ENCODE assay signal across 28 mouse cellular contexts in genomic region chr1:91137036-91137435, GRCm38 (mm10). TPM values are rescaled to one million over a fixed set of nuclear protein-coding genes. Genes with fewer than 3 reads are reported as not detected.
DNase-seq lines count a peak whose midpoint lies in the region; ATAC-seq and TF ChIP-seq lines count a peak whose summit lies in the region.
"Had no signal": no experiment of that assay in that cellular context is flagged by ENCODE, and none has a peak within 500 bp of the region (broad histone marks: within the 10 kb centered on the region; RNA-seq: fewer than 3 reads in every experiment).

No protein-coding gene starts in this region.

- TF ChIP-seq EP300 in ES-Bruce4 (IDR thresholded peaks at IDR 0.05; ENCODE audit: insufficient read depth, low read depth, low read length) = no peak
- no peak for TF ChIP-seq EP300 in stomach, postnatal 0 days (optimal IDR thresholded peaks at IDR 0.05)

- no peak for TF ChIP-seq CTCF in ES-Bruce4 (IDR thresholded peaks at IDR 0.05; ENCODE audit: low read depth, low read length)
- no peak for TF ChIP-seq CTCF in stomach, postnatal 0 days (IDR thresholded peaks at IDR 0.05; ENCODE audit: low read depth)

- no peak for TF ChIP-seq POLR2A in ES-Bruce4 (IDR thresholded peaks at IDR 0.05; ENCODE audit: insufficient read depth, low read length)

- intact Hi-C loops in heart, postnatal 14 days (cut with DNase I) = loop anchor here (1.0 kb wide), 1 partner anchor 8 kb away; no protein-coding TSS in a partner anchor

- peak; percentile 52 for DNase-seq in heart, embryonic 10.5 days (ENCODE audit: low spot score)
- DNase-seq in heart, postnatal 14 days = no peak
- peak; percentile 2 for DNase-seq in induced T-regulatory cell, adult 2 months (ENCODE audit: low read depth)
- peak; percentile 11 for DNase-seq in stomach, postnatal 0 days (ENCODE audit: low spot score)
- no peak for DNase-seq in lung, postnatal 14 days
- no peak for DNase-seq in layer of hippocampus, adult 11-12 months (ENCODE audit: low spot score)
- DNase-seq: adrenal gland, adult 8-10 months; adrenal gland, postnatal 14 days; adrenal gland, postnatal 36 days; cerebellum, adult 18-20 months; cerebellum, adult 8-10 months; cerebellum, adult 9-11 months; cerebellum, postnatal 14 days; cerebellum, postnatal 36 days; embryo, embryonic 11 days had no signal

- no peaks in the 10 kb centered on the region for H3K4me1 ChIP-seq in heart, embryonic 10.5 days
- H3K4me1 ChIP-seq in ES-Bruce4 (ENCODE audit: control insufficient read depth, insufficient read depth, low read length) = peaks cover 4% of the 10 kb centered on the region
- H3K4me1 ChIP-seq in stomach, postnatal 0 days (replicated peaks; ENCODE audit: control insufficient read depth, insufficient read depth) = no peaks in the 10 kb centered on the region
- H3K4me1 ChIP-seq: embryonic facial prominence, embryonic 13.5 days; embryonic facial prominence, embryonic 15.5 days; forebrain, embryonic 12.5 days had no signal

- H3K27me3 ChIP-seq in heart, embryonic 10.5 days (ENCODE audit: insufficient read depth, poor library complexity, severe bottlenecking) = no peaks in the 10 kb centered on the region
- no peaks in the 10 kb centered on the region for H3K27me3 ChIP-seq in ES-Bruce4 (ENCODE audit: control insufficient read depth, insufficient read depth, low read length, poor library complexity, severe bottlenecking)
- no peaks in the 10 kb centered on the region for H3K27me3 ChIP-seq in stomach, postnatal 0 days (ENCODE audit: control insufficient read depth, insufficient read depth, low read length)
- H3K27me3 ChIP-seq: embryonic facial prominence, embryonic 13.5 days; embryonic facial prominence, embryonic 15.5 days; forebrain, embryonic 12.5 days; Patski had no signal

- H3K4me2 ChIP-seq in stomach, postnatal 0 days (replicated peaks; ENCODE audit: low read depth) = no peak overlapping the region
- H3K4me2 ChIP-seq: embryonic facial prominence, embryonic 13.5 days; embryonic facial prominence, embryonic 15.5 days; forebrain, embryonic 12.5 days had no signal

- H3K36me3 ChIP-seq in heart, embryonic 10.5 days = no peaks in the 10 kb centered on the region
- no peaks in the 10 kb centered on the region for H3K36me3 ChIP-seq in ES-Bruce4 (ENCODE audit: control insufficient read depth, insufficient read depth, low read length, poor library complexity, severe bottlenecking)
- H3K36me3 ChIP-seq in stomach, postnatal 0 days (ENCODE audit: control insufficient read depth, insufficient read depth, low read length) = no peaks in the 10 kb centered on the region
- H3K36me3 ChIP-seq: embryonic facial prominence, embryonic 13.5 days; embryonic facial prominence, embryonic 15.5 days; forebrain, embryonic 10.5 days; forebrain, embryonic 12.5 days; G1E had no signal

- no peak overlapping the region for H3K4me3 ChIP-seq in heart, embryonic 10.5 days
- H3K4me3 ChIP-seq in ES-Bruce4 (ENCODE audit: low read depth, low read length) = no peak overlapping the region
- no peak overlapping the region for H3K4me3 ChIP-seq in stomach, postnatal 0 days (ENCODE audit: low read depth, low read length)
- H3K4me3 ChIP-seq: embryonic facial prominence, embryonic 13.5 days; embryonic facial prominence, embryonic 15.5 days; erythroblast, embryonic 14.5 days; forebrain, embryonic 10.5 days; forebrain, embryonic 12.5 days had no signal

- WGBS in heart, embryonic 10.5 days = 69% methylated on average over 2 of the region's 2 CpGs
- WGBS in stomach, postnatal 0 days = 79% methylated on average over 2 of the region's 2 CpGs

- no peaks in the 10 kb centered on the region for H3K9me3 ChIP-seq in heart, embryonic 10.5 days
- H3K9me3 ChIP-seq in ES-Bruce4 (replicated peaks; ENCODE audit: control insufficient read depth, insufficient read depth, low read length, poor library complexity, severe bottlenecking) = no peaks in the 10 kb centered on the region
- H3K9me3 ChIP-seq in stomach, postnatal 0 days (ENCODE audit: control insufficient read depth, low read length) = no peaks in the 10 kb centered on the region
- H3K9me3 ChIP-seq: embryonic facial prominence, embryonic 13.5 days; embryonic facial prominence, embryonic 15.5 days; forebrain, embryonic 10.5 days; forebrain, embryonic 12.5 days had no signal

- no peak overlapping the region for H3K27ac ChIP-seq in heart, embryonic 10.5 days
- peak overlapping the region; percentile 96 for H3K27ac ChIP-seq in ES-Bruce4 (ENCODE audit: insufficient read depth, low read length)
- no peak overlapping the region for H3K27ac ChIP-seq in stomach, postnatal 0 days (replicated peaks)
- H3K27ac ChIP-seq: embryonic facial prominence, embryonic 13.5 days; embryonic facial prominence, embryonic 15.5 days; forebrain, embryonic 10.5 days; forebrain, embryonic 12.5 days had no signal

- no peak for ATAC-seq in stomach, postnatal 0 days (ENCODE audit: low FRiP score, low TSS enrichment)
- ATAC-seq: activated CD4-positive, CD25-positive, alpha-beta regulatory T cell, adult 4 months; forebrain, embryonic 14.5 days; forebrain, embryonic 16.5 days; Patski had no signal

- H3K9ac ChIP-seq in ES-Bruce4 (ENCODE audit: low read depth, poor library complexity, severe bottlenecking) = no peak overlapping the region
- no peak overlapping the region for H3K9ac ChIP-seq in stomach, postnatal 0 days (ENCODE audit: low read length)
- H3K9ac ChIP-seq: embryonic facial prominence, embryonic 13.5 days; embryonic facial prominence, embryonic 15.5 days; forebrain, embryonic 12.5 days had no signal

RNA-seq across cellular contexts. Expression of gene Rbm44, which starts 7.9 kb away (rescaled TPM):
- 1.3 and 2.9 TPM in 2 replicates for polyA plus RNA-seq in heart, embryonic 10.5 days (2016; fragmentation: Nextera tagmentation; extraction: Ambion mirVana)
- total RNA-seq in heart, postnatal 14 days (2021) = under 1 TPM; 0.10 to 0.12 TPM
- polyA plus RNA-seq in ES-Bruce4 (2011; ENCODE audit: insufficient read depth, insufficient read length, low read depth, missing spikeins) = 8.3 and 11.9 TPM in 2 replicates
- 0.15 and 0.24 TPM in 2 replicates for polyA plus RNA-seq in stomach, postnatal 0 days (2015; fragmentation: Nextera tagmentation; extraction: Ambion mirVana)
- total RNA-seq: adrenal gland, adult 18-20 months; adrenal gland, adult 8-10 months; adrenal gland, postnatal 14 days; adrenal gland, postnatal 36 days had no signal
- polyA plus RNA-seq: C2C12; erythroblast, embryonic 14.5 days; G1E had no signal

RNA-seq across cellular contexts. Expression of gene Ramp1, which starts 42.6 kb away (rescaled TPM):
- polyA plus RNA-seq in heart, embryonic 10.5 days (2016; fragmentation: Nextera tagmentation; extraction: Ambion mirVana) = 16.8 and 24.9 TPM in 2 replicates
- 10 to 100 TPM; 10.5 to 13.6 TPM for total RNA-seq in heart, postnatal 14 days (2021)
- 0.69 TPM in 1 of 2 replicates, not detected in the other for polyA plus RNA-seq in ES-Bruce4 (2011; ENCODE audit: insufficient read depth, insufficient read length, low read depth, missing spikeins)
- polyA plus RNA-seq in stomach, postnatal 0 days (2015; fragmentation: Nextera tagmentation; extraction: Ambion mirVana) = 10.5 and 11.5 TPM in 2 replicates
- polyA plus RNA-seq: Patski had no signal

Comparison
In these comparisons a context has a peak if more than half of its experiments do, and no peak if none do; other contexts are left out.
1. DNase-seq: peak in heart, embryonic 10.5 days (single experiment), induced T-regulatory cell, adult 2 months (single experiment) and stomach, postnatal 0 days (single experiment); none in heart, postnatal 14 days (0 of 2), lung, postnatal 14 days (single experiment) and layer of hippocampus, adult 11-12 months (single experiment).